Mouse (Mus musculus): ENCODE measurements around the gene Btnl2.

Gene Btnl2

GRCm38 (mm10) chr17:34398058-34398710 lies 43.6 kb downstream of the Btnl2 start:
- in situ Hi-C loops (cut with MboI, MseI): no loop called here

DNA sequence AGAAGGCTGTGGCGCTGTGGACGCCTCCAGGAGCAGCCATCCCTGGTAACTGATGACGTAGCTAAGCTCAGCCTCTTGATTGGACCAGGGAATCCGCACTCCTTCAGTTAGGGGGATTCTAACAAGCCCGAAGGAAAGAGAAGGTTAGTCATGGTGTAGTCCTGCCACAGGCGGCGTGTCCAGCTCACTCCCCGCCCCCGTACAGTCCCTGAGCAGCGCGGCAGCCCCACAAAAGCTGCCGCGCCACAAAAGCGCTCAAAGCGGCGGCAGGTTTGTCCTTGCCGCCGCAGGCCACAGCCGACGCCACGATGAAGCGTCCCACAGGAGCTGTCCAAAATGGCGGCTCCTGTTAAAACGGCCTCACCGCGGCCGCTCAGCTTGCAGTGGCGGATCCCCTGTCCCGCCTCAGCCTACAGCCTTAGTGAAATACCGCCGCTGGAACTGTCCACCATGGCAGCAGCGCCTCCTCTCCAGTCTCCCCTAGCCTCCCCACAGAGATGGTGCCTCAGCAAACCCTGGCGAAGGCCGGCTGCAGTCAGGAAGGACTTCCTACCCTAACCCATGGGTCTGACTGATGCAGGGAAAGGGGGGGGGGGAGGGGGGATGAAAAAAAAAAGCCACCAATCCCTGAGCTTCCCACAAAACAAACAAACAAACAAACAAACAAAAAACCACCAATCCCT lies 44.2 kb downstream of the Btnl2 start, which contains the start of gene BC051142:
Gene BC051142, plus strand, starts transcription at position 110 of the 683 bp plus-strand sequence.
- in situ Hi-C loops (cut with MboI, MseI): no loop called here

DNA sequence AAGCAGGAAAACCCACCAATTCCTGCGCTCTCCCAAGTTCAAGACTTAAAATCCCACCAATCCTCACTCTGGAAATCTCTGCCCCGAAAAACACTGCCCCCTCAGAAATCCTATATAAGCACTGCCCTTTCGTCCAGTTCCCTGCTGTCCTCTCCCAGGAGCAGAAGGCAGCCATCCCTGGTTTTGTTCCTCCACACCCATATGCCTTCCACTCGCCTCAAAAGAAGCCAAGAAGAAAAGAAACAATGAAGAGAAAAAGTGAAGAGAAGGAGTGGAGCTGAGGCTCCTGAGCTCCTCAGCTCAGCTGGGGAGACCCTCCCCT lies 44.7 kb downstream of the Btnl2 start:
- in situ Hi-C loops (cut with MboI, MseI): no loop called here

- in situ Hi-C loops (cut with MboI, MseI): no loop called here
Measured at GRCm38 (mm10) chr17:34411117-34411516, 56.5 kb downstream of the Btnl2 start.

Measured in T-helper 1 cell (primary cell).